Mouse (Mus musculus): ENCODE results near the gene Camta1. TPM values are rescaled to one million over a fixed set of nuclear protein-coding genes. Genes with fewer than 3 reads are reported as not detected.

Gene Camta1
- total and polyA plus RNA-seq, 2 experiments from 2014 or later = 127 to 145 TPM

DNA sequence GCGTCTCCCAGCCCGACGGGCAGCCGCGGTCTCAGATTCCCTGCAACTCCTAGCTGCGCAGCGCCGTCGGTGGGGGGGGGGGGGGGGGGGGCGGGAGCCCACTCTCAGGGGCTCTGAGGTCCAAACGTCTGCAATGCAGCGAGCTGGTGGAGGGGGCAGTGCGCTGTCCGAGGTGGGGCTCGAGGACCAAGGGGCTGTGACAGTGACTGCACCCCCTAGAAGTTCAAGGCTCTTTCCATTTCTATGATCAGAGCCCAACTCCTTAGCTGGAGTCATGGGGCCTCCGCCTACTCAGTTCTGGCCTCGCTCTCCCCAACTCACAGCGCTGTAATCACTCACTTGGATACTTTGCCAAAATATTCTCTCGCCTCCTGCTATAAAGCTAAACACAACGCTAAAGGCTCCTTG is 752.8 kb downstream of the Camta1 start:
- TF ChIP-seq CTCF (IDR thresholded peaks at IDR 0.05; ENCODE audit: low read depth) = no peak; the same call in 1 of the 2 replicates
- H3K4me1 ChIP-seq (ENCODE audit: insufficient read depth, low read length) = peaks cover 14% of the 10 kb centered on the region
- H3K36me3 ChIP-seq (ENCODE audit: insufficient read depth, low read length) = no peaks in the 10 kb centered on the region
- H3K4me3 ChIP-seq (ENCODE audit: low read length) = peak overlapping the region; percentile 67
- H3K27ac ChIP-seq = peak overlapping the region; percentile 94
- H3K9ac ChIP-seq (replicated peaks; ENCODE audit: low read length) = peak overlapping the region; percentile 93
- no peaks in the 10 kb centered on the region for H3K9me3 ChIP-seq (ENCODE audit: low read length)
- WGBS = 1% methylated on average over 14 of the region's 20 CpGs
- H3K27me3 ChIP-seq (ENCODE audit: insufficient read depth, low read length) = no peaks in the 10 kb centered on the region
- DNase-seq (ENCODE audit: low spot score) (peak; percentile 51), ATAC-seq (peak; percentile 22; the same call in 1 of the 2 replicates)
- H3K4me2 ChIP-seq (ENCODE audit: low read depth, low read length) = peak overlapping the region; percentile 79

- peak overlapping the region; percentile 67 for H3K4me3 ChIP-seq (ENCODE audit: low read length)
- H3K27me3 ChIP-seq (ENCODE audit: insufficient read depth, low read length) = no peaks in the 10 kb centered on the region
- no peaks in the 10 kb centered on the region for H3K36me3 ChIP-seq (ENCODE audit: insufficient read depth, low read length)
- peaks cover 17% of the 10 kb centered on the region for H3K4me1 ChIP-seq (ENCODE audit: insufficient read depth, low read length)
- peak overlapping the region; percentile 94 for H3K27ac ChIP-seq
- peak overlapping the region; percentile 93 for H3K9ac ChIP-seq (replicated peaks; ENCODE audit: low read length)
- WGBS = 1% methylated on average over 97 of the region's 101 CpGs
- no peaks in the 10 kb centered on the region for H3K9me3 ChIP-seq (ENCODE audit: low read length)
- peak overlapping the region; percentile 79 for H3K4me2 ChIP-seq (ENCODE audit: low read depth, low read length)
- DNase-seq (ENCODE audit: low spot score) (peak; percentile 98), ATAC-seq (peak; percentile 99)
- TF ChIP-seq CTCF (IDR thresholded peaks at IDR 0.05; ENCODE audit: low read depth) = no peak
Measured at GRCm38 (mm10) chr4:151108028-151108771, 753.5 kb downstream of the Camta1 start.

- H3K4me1 ChIP-seq (ENCODE audit: insufficient read depth, low read length) = peaks cover 19% of the 10 kb centered on the region
- WGBS = 2% methylated on average over 58 of the region's 60 CpGs
- H3K36me3 ChIP-seq (ENCODE audit: insufficient read depth, low read length) = no peaks in the 10 kb centered on the region
- no peaks in the 10 kb centered on the region for H3K27me3 ChIP-seq (ENCODE audit: insufficient read depth, low read length)
- peak overlapping the region; percentile 93 for H3K9ac ChIP-seq (replicated peaks; ENCODE audit: low read length)
- ATAC-seq (peak; percentile 27; the same call in 1 of the 2 replicates), DNase-seq (ENCODE audit: low spot score) (peak; percentile 88)
- peak overlapping the region; percentile 94 for H3K27ac ChIP-seq
- no peaks in the 10 kb centered on the region for H3K9me3 ChIP-seq (ENCODE audit: low read length)
- peak overlapping the region; percentile 67 for H3K4me3 ChIP-seq (ENCODE audit: low read length)
- peak overlapping the region; percentile 79 for H3K4me2 ChIP-seq (ENCODE audit: low read depth, low read length)
- TF ChIP-seq CTCF (IDR thresholded peaks at IDR 0.05; ENCODE audit: low read depth) = no peak
Measured at GRCm38 (mm10) chr4:151107131-151108001, 754.3 kb downstream of the Camta1 start.

DNA sequence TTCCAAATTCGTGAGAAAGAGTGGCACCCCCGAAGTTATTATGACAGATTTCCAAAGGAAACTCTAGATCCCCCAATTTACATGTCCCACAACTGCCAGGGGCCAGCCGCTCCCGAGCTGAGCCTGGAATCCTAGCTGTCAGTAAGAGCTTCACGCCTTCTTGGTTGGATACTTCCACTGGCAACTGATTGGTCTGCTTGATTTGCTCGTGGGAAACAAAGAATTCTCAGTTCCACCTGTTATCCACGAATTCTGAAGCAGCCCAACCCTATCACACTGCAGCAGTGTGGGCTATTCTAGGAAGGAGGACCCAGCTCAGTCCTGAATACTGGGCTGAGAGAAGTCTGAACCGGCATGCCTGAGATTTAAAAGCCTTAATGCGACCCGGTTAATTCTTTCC is 755.2 kb downstream of the Camta1 start:
- Histone ChIP-seq H3K4me3 (ENCODE audit: low read length) (peak overlapping the region; percentile 67), H3K4me1 (ENCODE audit: insufficient read depth, low read length) (peaks cover 25% of the 10 kb centered on the region), H3K27ac (peak overlapping the region; percentile 94; the same call in 1 of the 2 replicates), H3K27me3 (ENCODE audit: insufficient read depth, low read length) (no peaks in the 10 kb centered on the region), H3K4me2 (ENCODE audit: low read depth, low read length) (peak overlapping the region; percentile 79), H3K9me3 (ENCODE audit: low read length) (no peaks in the 10 kb centered on the region), H3K9ac (replicated peaks; ENCODE audit: low read length) (peak overlapping the region; percentile 93), H3K36me3 (ENCODE audit: insufficient read depth, low read length) (no peaks in the 10 kb centered on the region)
- TF ChIP-seq CTCF (IDR thresholded peaks at IDR 0.05; ENCODE audit: low read depth) = no peak
- DNase-seq (ENCODE audit: low spot score) = peak; percentile 46
- no peak for ATAC-seq
- 16% methylated on average over 10 of the region's 10 CpGs for WGBS

DNA sequence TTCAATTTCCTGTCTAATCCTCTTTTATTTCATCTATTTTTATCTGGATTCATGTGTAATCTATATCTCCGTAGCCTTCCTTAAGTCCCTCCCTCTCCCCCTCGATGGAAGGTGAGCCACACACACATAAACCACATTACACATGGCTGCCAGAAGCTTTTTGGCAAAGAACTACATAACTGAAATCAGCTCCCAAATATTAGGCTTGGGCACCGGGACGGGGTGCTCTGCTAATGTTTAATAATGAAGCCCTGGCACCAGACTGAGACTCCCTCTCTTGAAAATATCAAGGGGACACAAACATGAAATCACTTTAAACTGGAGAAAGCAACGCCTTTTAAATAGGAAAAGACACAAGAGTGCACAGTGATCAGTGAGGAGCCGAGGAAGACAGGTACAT is 755.8 kb downstream of the Camta1 start:
- Histone ChIP-seq H3K36me3 (ENCODE audit: insufficient read depth, low read length) (no peaks in the 10 kb centered on the region), H3K4me2 (ENCODE audit: low read depth, low read length) (peak overlapping the region; percentile 79), H3K4me1 (ENCODE audit: insufficient read depth, low read length) (peaks cover 25% of the 10 kb centered on the region), H3K4me3 (ENCODE audit: low read length) (peak overlapping the region; percentile 67), H3K27me3 (ENCODE audit: insufficient read depth, low read length) (no peaks in the 10 kb centered on the region), H3K9ac (replicated peaks; ENCODE audit: low read length) (peak overlapping the region; percentile 93; the same call in 1 of the 2 replicates), H3K9me3 (ENCODE audit: low read length) (no peaks in the 10 kb centered on the region), H3K27ac (no peak overlapping the region)
- 34% methylated on average over 6 of the region's 6 CpGs for WGBS
- ATAC-seq = no peak
- no peak for DNase-seq (ENCODE audit: low spot score)
- TF ChIP-seq CTCF (IDR thresholded peaks at IDR 0.05; ENCODE audit: low read depth) = no peak

GRCm38 (mm10) chr4:151104147-151104546 is 757.5 kb downstream of the Camta1 start:
- Histone ChIP-seq H3K4me1 (ENCODE audit: insufficient read depth, low read length) (peaks cover 30% of the 10 kb centered on the region), H3K36me3 (ENCODE audit: insufficient read depth, low read length) (no peaks in the 10 kb centered on the region), H3K27ac (no peak overlapping the region), H3K9ac (replicated peaks; ENCODE audit: low read length) (no peak overlapping the region), H3K9me3 (ENCODE audit: low read length) (no peaks in the 10 kb centered on the region), H3K27me3 (ENCODE audit: insufficient read depth, low read length) (no peaks in the 10 kb centered on the region), H3K4me3 (ENCODE audit: low read length) (no peak overlapping the region), H3K4me2 (ENCODE audit: low read depth, low read length) (peak overlapping the region; percentile 79)
- DNase-seq (ENCODE audit: low spot score) (no peak), ATAC-seq (no peak)
- no peak for TF ChIP-seq CTCF (IDR thresholded peaks at IDR 0.05; ENCODE audit: low read depth)
- 72% methylated on average over 10 of the region's 10 CpGs for WGBS
